Mouse (Mus musculus): Measurements from ENCODE around the gene Gm21093. TPM values are rescaled to one million over a fixed set of nuclear protein-coding genes. Genes with fewer than 3 reads are reported as not detected.
"Not testable (repeated sequence)": the region's sequence is repeated elsewhere in the genome, so short reads cannot be mapped to it uniquely, and the experiment has no call there.

Gene Gm21093
- under 1 TPM in 1 of 2 experiments, not detected in 1; 0.20 TPM for total RNA-seq (2021)
- long read RNA-seq, experiment 1, result 0 reads
- long read RNA-seq, experiment 2, result 0 reads

- DNase-seq (ENCODE audit: low spot score in 2 of 2), result not testable (repeated sequence)
These were observed at the start of gene Gm21093 for GRCm38 (mm10) chr4:42034626-42035025. Gene Gm21093 (minus strand): TSS chr4:42034726.

Other genes with a start within 250 kb of the Gm21093 start
- not detected for gene Gm21541, start 131.1 kb downstream of the Gm21093 start, total RNA-seq (2021)
- gene Gm20878, start 93.2 kb downstream of the Gm21093 start, total RNA-seq (2021), result 1 to 10 TPM; 5.5 to 6.1 TPM
- under 1 TPM in 1 of 2 experiments, not detected in 1; 0.76 TPM for gene Fam205a4, start 68.7 kb downstream of the Gm21093 start, total RNA-seq (2021)
- not detected for gene Gm3893, start 56.5 kb upstream of the Gm21093 start, total RNA-seq (2021)
- 1 to 10 TPM; 6.4 to 8.1 TPM for gene Gm13304, start 80.1 kb upstream of the Gm21093 start, total RNA-seq (2021)
- 1 to 10 TPM; 3.3 to 5.1 TPM for gene Gm13306, start 118.7 kb upstream of the Gm21093 start, total RNA-seq (2021)
- gene Gm13305, start 133.9 kb upstream of the Gm21093 start, total RNA-seq (2021), result 1 to 10 TPM in 1 of 2 experiments, under 1 TPM in 1; 0.87 to 2.2 TPM
- gene Gm10600, start 205.9 kb upstream of the Gm21093 start, total RNA-seq (2021), result 1 to 10 TPM; 1.8 to 1.9 TPM
- gene Ccl21b, start 221.0 kb upstream of the Gm21093 start, total RNA-seq (2021), result not detected